Mouse (Mus musculus) liver, embryonic 14.5 days (tissue): ENCODE data around the gene M6pr.

Experiments used
- CTCF ChIP-seq: IDR thresholded peaks from 2 replicates; pipeline ENCODE4 v1.5.1; 2016; ENCODE audit warnings: antibody characterized with exemption, low read depth, control low read depth
- EP300 ChIP-seq: IDR thresholded peaks from 2 replicates; pipeline ENCODE4 v1.6.1; 2016; ENCODE audit warnings: antibody characterized with exemption, low read depth

- TF ChIP-seq CTCF (no peak), EP300 (no peak)
Measured at GRCm38 (mm10) chr6:122334786-122335340, 26.3 kb downstream of the M6pr start.
